Mouse (Mus musculus): ENCODE results near the gene Lrmp.
"Not testable (repeated sequence)": the region's sequence is repeated elsewhere in the genome, so short reads cannot be mapped to it uniquely, and the experiment has no call there.

Gene Lrmp

DNA sequence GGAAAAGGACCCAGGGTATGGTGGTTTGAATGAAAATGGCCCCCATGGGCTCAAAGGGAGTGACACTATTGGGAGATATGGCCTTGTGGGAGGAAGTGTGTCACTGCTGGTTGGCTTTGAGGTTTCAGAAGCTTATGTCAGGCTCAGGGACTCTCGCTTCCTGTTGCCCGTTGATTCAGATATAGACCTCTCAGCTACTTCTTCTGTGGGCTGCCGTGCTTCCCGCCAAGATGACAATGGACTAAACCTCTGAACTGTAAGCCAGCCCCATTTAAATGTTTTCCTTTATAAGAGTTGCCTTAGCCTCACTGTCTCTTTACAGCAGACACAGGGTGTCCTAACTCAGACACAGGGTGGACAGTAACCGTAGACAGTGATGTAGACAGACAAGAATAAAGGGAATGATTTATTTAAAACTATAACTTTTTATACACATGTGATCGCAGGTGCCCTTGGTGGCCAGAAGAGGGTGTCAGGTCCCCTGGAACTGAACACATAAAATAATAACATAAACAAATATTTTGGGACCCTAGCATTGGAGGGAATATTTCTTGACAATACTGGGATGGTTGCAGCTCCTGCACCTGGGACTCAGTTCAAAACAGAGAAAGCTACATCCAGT lies at the start of gene Lrmp:
Gene Lrmp, plus strand, starts transcription at position 178 of the 622 bp plus-strand sequence.
- no peak for DNase-seq

DNA sequence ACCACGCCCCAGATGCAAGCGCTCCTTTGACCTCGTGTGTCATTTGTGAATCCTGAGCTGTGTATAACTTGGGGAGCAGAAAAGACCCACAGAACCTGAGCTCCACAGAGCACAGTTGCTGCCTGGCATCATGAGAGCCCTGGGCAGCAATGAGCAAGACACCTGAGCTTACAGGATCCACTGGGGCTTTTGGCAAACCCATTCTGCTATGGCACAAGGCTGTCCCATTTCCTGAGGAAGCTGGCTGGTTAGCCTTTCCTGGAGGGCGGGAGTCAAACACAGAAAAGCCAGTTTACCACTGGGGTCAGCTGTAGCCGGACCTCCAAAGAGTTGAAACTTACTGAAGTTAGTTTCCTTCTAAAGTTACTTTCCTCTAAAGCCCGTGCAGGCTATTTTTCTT lies 49.0 kb upstream of the Lrmp start:
- DNase-seq: no peak

GRCm38 (mm10) chr6:145067679-145068078 lies 47.8 kb upstream of the Lrmp start:
- no peak for DNase-seq

DNA sequence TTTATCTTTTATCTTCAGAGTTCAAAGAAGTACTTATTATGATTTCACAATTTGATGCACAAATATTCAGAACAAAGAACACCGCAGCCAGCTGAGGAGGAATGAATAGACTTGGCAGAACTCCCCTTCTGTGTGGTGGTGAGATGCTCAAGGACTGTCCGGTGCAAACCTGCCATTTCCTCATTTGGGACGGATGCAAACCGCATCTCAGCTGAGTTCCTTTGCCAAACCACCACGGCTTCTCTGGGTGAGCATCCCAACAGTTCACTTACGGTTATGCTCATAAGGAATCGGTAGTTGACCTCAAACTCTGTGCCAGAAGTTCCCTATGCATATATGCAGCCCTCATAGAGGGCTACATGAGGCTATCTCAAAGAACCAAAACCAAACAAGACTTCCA lies 46.1 kb upstream of the Lrmp start:
- no peak for DNase-seq

DNA sequence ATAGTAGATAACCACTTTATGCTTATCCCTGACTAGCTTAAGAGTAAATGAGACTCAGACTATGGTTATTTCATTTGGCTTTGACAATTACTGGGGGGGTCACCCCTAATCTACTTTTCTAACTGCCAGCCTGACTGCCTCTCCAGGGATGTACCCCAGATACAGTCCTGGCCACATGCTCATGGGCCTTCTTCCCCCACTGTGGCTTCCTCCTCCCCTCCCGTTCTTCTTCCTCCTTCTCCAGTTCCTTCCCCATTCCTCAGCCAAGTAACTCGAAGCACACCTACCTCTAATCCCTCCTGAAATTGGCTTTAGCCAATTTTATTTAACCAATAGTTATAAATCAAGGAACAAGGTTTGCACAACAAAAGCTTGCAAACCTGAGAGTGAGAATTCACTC lies 45.5 kb upstream of the Lrmp start:
- DNase-seq: no peak

DNA sequence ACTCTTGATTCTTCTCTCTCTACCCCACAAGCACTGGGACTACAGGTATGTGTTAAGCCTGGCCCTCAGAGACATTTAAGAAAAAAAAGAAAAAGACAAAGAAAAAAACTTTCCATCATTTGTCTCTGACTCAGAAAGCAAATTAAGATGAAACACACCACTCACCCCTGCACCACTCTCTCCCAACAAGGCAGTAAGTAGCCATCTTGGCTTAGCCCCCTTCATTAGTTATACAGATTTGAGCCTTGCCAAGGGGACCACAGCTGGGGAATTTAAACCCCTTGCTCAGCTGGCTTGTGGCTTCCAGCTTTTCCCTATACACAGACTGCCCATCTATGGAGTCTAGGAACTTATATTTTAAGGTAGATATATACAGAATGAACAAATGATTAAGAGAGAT lies 41.0 kb upstream of the Lrmp start:
- DNase-seq: no peak

- peak; percentile 11 for DNase-seq
These were observed 40.3 kb upstream of the Lrmp start for GRCm38 (mm10) chr6:145075088-145075547.

DNA sequence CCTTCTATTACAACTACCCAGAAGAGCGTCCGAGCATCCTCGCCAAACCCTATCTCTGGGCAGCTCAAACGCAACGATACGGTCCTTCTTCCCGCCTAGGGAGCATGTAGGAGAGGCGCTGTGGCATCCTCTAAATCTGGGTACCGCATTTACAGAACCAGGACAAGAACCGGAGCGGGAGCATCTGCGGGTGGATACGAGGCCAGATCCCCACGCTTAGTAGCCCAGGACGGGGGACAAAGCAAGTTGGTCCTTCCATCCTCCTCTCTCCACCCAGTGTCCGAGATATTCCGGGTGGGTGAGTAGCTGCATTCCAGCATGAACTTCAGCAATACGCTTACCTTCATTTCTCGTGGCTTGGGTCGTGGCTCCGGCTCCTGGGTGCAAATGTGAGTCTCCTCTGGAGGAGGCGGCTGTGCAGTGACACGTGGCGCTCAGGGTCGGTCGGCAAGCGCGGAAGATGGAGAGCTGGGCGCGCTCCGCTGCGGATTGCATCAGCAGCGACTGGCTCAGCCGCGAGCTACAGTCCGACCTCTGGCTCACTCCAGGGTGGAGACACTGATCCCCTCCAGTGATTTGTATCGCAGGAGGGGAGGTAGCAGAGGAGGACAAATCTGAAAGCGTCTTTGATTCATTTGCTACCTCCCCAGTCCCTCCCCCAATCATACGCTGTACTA lies 39.8 kb upstream of the Lrmp start, which contains the start of gene Bcat1:
Gene Bcat1, minus strand, starts transcription at position 637 of the 677 bp plus-strand sequence.
- DNase-seq: peak; percentile 10

GRCm38 (mm10) chr6:145076286-145076685 lies 39.2 kb upstream of the Lrmp start:
- no peak for DNase-seq

DNA sequence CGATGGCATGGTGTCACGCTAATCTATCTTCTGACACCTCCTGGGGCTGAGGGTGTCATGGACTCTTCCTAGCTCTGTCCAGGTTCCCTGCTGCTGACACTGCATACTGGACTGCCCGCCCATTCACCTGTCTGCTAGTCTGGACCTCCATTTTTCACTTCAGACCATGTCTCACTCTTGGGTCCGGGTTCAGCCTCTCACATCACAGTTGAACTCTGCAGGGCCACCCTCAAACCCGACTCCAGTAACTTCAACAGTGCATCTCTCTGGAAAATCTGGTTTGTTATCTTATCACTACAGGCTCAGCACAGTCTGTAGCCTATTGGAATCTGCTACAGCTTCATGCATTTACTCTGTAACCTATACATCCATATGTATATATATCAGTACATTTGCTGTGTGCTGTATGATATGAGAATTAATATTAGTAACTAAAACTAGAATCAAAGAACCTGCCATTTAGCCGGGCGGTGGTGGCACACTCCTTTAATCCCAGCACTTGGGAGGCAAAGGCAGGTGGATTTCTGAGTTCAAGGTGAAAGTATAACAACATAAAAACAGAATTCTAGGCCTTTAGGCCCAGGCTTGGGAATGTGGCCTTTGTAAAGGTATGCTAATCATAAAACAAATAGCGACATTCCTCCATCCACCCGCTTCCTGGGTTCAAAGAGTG lies 36.2 kb upstream of the Lrmp start:
- no peak for DNase-seq

- DNase-seq: no peak
These were observed 33.7 kb upstream of the Lrmp start for GRCm38 (mm10) chr6:145081721-145082120.

- DNase-seq: no peak
These were observed 30.9 kb upstream of the Lrmp start for GRCm38 (mm10) chr6:145084343-145085117.

DNA sequence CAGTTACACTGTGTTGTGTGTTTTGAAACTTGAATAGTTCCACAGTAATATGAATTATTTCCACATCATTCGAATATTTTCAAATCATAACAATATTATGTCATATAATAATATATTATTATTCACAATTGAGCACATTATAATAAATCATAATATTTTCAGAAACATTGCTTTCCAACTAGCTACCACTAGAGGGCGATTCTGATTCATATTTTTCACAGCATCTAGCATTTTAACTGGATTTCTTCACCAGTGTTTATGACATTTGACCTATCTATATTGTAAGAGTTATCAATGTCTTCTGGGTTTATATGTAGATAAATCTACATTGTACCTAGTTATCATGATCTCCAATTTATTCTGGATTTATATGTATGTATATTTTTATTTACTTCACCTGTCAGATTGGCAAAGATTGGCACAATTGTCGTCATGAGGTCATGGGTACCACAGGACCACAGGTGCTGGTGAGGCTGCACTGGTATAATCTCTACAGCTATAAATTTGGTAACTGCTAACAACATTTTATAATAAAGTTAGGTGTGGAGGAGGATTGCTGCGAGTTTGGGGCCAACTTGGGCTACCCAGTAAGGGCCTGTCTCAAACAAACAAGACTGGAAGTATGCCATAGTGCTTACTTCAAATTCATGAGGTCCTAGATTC lies 26.9 kb upstream of the Lrmp start:
- DNase-seq: no peak

DNA sequence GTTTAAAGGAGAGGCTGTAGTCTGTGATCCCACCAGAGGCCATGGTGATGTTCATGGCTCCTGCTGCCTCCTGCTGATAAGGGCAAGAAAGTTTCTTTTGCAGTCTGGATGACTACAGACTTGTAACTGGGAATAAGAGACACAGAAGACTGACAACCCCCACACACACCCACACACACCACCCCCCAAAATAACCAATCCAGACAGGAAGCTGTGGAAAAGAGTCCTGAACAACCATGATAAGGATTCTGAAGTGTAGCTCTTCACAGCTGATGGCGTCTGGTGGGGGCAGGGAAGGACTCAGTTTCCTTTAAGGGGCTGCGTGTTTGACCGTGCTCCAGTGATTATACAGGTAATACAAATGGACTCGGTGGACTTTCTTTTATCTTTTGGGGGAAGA lies 26.1 kb upstream of the Lrmp start:
- no peak for DNase-seq

GRCm38 (mm10) chr6:145090201-145090863 lies 25.1 kb upstream of the Lrmp start:
- DNase-seq: no peak

- no peak for DNase-seq
These were observed 24.5 kb upstream of the Lrmp start for GRCm38 (mm10) chr6:145090928-145091327.

- no peak for DNase-seq
These were observed 23.5 kb upstream of the Lrmp start for GRCm38 (mm10) chr6:145091998-145092397.

DNA sequence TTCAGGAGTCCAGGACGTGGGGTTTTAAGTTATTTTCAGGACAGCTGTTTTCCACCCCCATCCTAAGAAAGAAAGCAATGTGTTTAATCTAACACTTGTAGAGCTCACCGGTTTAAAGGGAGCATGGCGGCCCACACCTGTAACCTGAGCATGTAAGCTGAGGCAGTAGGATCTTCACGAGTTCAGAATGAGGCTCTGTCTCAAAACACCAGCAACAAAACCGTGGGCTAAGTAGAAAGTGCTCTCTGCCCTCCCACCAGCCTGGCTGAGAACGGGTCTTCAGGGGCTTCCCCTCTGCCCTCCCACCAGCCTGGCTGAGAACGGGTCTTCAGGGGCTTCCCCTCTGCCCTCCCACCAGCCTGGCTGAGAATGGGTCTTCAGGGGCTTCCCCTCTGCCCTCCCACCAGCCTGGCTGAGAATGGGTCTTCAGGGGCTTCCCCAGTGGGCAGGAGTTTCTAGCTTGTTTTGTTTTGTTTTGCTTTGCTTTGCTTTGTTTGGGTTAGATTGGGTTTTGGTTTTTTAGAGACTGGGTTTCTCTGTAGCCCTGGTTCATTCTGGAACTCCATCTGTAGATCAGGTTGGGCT lies 22.3 kb upstream of the Lrmp start:
- not testable (repeated sequence) for DNase-seq

DNA sequence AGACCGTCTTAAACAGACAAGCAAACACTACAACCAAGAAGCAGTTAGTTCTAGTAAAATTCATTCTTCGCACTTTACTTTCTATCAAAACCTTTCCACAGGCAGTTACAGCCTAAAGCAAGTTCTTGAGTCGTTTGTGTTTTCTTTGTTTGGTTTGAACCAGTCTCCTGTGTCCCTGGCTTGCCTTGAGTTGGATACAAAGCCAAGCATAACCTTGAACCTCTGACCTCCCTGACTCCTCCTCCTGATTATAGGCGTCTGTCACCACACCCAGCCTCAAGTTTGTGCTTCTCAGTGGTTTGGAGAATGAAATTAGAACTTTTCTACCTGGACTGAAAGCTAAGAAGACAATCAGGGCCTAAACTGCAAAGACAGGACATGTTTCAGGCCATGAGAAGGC lies 21.0 kb upstream of the Lrmp start:
- no peak for DNase-seq

GRCm38 (mm10) chr6:145100923-145101322 lies 14.5 kb upstream of the Lrmp start:
- DNase-seq: no peak

DNA sequence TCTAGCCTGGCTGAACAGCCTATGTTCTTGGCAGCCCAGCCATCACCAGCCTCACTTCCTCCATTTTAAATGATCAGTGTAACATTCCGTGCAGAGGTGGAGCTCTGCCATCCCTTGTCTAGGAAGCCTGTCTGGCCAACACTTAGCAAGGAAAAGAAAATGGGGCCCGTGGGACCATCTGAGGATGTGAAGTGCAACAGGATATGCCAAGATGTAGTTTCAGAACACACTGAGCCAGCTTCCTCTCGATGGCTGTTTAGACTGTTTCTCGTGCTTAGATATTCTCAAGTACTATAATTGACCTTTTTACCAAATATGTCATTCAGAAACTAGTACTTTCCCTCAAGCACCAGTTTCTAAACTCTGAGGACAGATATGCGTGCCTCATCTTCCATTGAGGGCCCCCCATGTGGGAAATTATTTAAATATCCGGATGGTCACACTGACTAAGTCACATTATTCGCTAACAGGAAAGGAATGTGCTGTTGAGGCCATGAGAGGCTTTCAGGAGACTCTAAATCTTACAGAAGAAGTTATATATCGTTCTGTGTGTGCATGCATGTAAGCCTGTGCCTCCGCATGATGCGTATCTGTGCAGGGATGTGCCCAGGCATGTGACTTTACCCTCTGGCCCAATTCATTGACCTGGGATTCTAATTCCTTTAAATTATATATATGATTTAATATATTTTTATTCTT lies 11.1 kb upstream of the Lrmp start:
- DNase-seq: no peak

All from cerebellum, adult 8-10 months (tissue).